Mouse (Mus musculus) ES-Bruce4 (cell line): ENCODE data around the gene Fyn. TPM values are rescaled to one million over a fixed set of nuclear protein-coding genes. Genes with fewer than 3 reads are reported as not detected.

Experiments used
- H3K27ac ChIP-seq: 2 replicates; pipeline ENCODE4 v1.5.1; 2012; ENCODE audit warnings: low read length, inconsistent platforms; ENCODE audit not compliant: insufficient read depth
- H3K27me3 ChIP-seq: 2 replicates; pipeline ENCODE4 v1.6.1; 2012; ENCODE audit warnings: mild to moderate bottlenecking, low read length, inconsistent platforms; ENCODE audit not compliant: control insufficient read depth, poor library complexity, insufficient read depth, severe bottlenecking
- H3K36me3 ChIP-seq: 2 replicates; pipeline ENCODE4 v1.6.1; 2012; ENCODE audit warnings: inconsistent platforms, mild to moderate bottlenecking, low read length, moderate library complexity; ENCODE audit not compliant: control insufficient read depth, poor library complexity, insufficient read depth, severe bottlenecking
- H3K4me1 ChIP-seq: one replicate; pipeline ENCODE4 v1.8.1; 2011; ENCODE audit warnings: low read length; ENCODE audit not compliant: control insufficient read depth, insufficient read depth
- H3K4me3 ChIP-seq: 2 replicates; pipeline ENCODE4 v1.5.1; 2011; ENCODE audit warnings: low read depth, mild to moderate bottlenecking, low read length
- H3K9ac ChIP-seq: 2 replicates; pipeline ENCODE4 v1.6.1; 2012; ENCODE audit warnings: low read depth, mild to moderate bottlenecking, inconsistent platforms; ENCODE audit not compliant: poor library complexity, severe bottlenecking
- H3K9me3 ChIP-seq: replicated peaks from 2 replicates; pipeline ENCODE4 v1.6.1; 2012; ENCODE audit warnings: mild to moderate bottlenecking, low read length, inconsistent platforms; ENCODE audit not compliant: control insufficient read depth, poor library complexity, insufficient read depth, severe bottlenecking
- CTCF ChIP-seq: IDR thresholded peaks from one replicate; pipeline ENCODE4 v1.8.1; 2011; ENCODE audit warnings: low read depth, low read length
- EP300 ChIP-seq: IDR thresholded peaks from 2 replicates; pipeline ENCODE4 v1.6.1; 2011; ENCODE audit warnings: low read depth, low read length; ENCODE audit not compliant: insufficient read depth
- POLR2A ChIP-seq: IDR thresholded peaks from one replicate; pipeline ENCODE4 v1.8.1; 2011; ENCODE audit warnings: low read length; ENCODE audit not compliant: insufficient read depth
- polyA plus RNA-seq: library from polyadenylated mRNA; stranded (reverse); fragments of >200 nt; gene quantifications from 2 replicates; pipeline ENCODE4 v1.2.4, GENCODE M21; 2011; ENCODE audit warnings: low read depth; ENCODE audit not compliant: missing spikeins, insufficient read depth, insufficient read length

The Fyn gene
- polyA plus RNA-seq, 1 experiment: 19.1 TPM

DNA sequence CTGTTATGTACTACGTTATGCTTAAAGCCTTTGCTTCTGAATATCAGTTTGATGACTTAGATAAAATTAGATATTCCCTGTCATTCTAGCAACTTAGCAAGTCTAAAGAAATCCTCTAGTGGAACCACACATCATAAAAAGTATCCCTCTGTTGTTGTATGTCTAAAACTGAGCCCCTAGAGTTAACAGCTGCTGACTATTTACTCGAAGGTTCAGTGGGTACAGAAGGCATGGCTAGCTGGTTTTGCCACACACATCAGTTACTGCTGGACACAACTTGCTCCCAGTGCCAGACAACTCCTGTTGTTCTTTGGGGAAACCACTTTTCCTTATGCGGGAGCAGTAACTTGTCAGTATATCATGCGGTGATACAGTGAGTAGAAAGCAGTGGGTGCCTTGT, 61.0 kb downstream of the Fyn start:
- H3K27me3 ChIP-seq: no peaks in the 10 kb centered on the region
- H3K27ac ChIP-seq: no peak overlapping the region
- no peak for TF ChIP-seq EP300
- TF ChIP-seq POLR2A: no peak
- no peak for TF ChIP-seq CTCF
- no peak overlapping the region for H3K4me3 ChIP-seq
- H3K4me1 ChIP-seq: no peaks in the 10 kb centered on the region
- H3K9ac ChIP-seq: no peak overlapping the region
- no peaks in the 10 kb centered on the region for H3K36me3 ChIP-seq
- H3K9me3 ChIP-seq: no peaks in the 10 kb centered on the region

DNA sequence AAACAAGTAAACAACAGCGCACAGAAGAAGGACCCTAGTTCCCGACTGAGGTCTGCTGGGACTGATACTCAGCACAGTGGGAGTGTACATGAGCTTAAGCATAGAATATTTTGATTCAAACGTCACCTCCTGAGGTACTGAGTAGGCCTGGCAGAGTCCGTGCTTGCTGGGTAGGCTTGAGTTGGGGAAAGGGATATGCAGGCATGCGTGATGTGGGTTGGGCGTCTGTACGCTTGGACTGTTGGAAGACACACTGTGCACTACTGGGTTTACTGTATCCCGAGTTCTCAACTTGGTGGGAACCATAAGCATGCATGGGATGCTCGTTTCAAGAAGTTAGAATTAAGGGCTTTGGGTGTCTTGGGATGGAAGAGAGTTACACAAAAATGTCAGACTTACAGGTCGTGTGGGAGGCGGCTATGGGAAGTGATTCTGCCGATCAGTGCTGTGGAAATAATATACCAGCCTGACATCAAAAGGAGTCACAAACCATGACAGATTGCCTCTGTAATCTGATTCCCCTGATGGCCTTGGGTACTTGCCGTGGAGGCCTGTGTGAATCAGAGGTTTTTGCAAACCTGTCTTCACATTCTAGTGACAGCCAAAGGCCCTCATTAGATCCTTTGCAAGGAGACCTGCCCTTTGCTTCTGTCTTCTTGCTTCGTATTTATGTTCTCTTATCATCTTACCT, 61.6 kb downstream of the Fyn start:
- no peaks in the 10 kb centered on the region for H3K4me1 ChIP-seq
- H3K9me3 ChIP-seq: no peaks in the 10 kb centered on the region
- no peak overlapping the region for H3K27ac ChIP-seq
- H3K36me3 ChIP-seq: no peaks in the 10 kb centered on the region
- no peak for TF ChIP-seq POLR2A
- no peak for TF ChIP-seq CTCF
- TF ChIP-seq EP300: no peak
- H3K27me3 ChIP-seq: no peaks in the 10 kb centered on the region
- no peak overlapping the region for H3K9ac ChIP-seq
- H3K4me3 ChIP-seq: no peak overlapping the region

- Histone ChIP-seq H3K9me3 (no peaks in the 10 kb centered on the region), H3K4me3 (no peak overlapping the region), H3K27ac (no peak overlapping the region), H3K36me3 (no peaks in the 10 kb centered on the region), H3K9ac (no peak overlapping the region), H3K4me1 (no peaks in the 10 kb centered on the region), H3K27me3 (no peaks in the 10 kb centered on the region)
- TF ChIP-seq EP300 (no peak), POLR2A (no peak), CTCF (no peak)
Observed at GRCm38 (mm10) chr10:39431265-39431664, 62.6 kb downstream of the Fyn start.

DNA sequence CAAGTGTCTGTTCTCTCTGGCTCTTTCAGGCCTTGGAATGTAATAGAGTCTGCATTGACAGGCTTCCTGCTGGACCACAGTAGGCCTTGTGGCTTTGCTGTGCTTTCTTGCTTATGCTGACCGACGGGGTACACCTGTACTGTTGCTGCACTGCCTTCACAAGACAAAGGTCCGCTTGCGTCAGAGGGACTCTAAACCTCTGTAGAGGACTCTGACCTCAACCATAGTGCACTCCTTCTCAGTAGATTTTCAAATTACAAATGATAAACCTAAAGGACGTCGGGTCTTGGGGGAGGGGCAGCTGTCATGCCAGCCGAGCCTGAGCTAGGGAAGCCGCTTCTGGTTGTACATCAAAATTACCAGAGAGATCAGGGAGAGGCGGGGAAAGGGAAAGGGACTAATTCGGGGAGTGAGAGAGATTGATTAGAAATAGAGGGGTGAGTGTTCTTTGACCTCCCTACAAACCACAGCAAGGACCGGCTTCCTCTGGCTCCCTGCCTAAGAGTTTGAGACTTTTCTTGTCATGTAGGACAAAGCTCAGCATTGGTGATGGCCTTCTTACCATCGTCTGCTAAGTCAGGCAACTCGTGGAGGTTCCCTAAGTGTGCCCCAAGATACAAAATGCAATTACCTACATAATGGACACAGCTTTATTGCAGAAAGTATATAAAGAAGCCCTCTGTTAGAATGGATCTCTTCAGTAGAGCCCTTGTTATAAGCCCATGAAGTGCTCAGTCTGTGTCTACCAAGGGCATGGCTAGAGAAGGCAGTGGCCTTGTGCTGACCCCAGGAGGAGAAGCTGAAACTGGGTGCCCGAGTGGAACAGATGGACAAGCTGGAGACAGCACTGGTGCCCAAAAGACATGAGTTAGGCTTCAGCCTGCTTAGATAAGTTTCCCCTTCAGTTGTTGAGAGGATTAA, 64.3 kb downstream of the Fyn start:
- Histone ChIP-seq H3K4me3 (no peak overlapping the region), H3K27ac (no peak overlapping the region)
- no peak for TF ChIP-seq CTCF
- TF ChIP-seq EP300: no peak
- TF ChIP-seq POLR2A: no peak

DNA sequence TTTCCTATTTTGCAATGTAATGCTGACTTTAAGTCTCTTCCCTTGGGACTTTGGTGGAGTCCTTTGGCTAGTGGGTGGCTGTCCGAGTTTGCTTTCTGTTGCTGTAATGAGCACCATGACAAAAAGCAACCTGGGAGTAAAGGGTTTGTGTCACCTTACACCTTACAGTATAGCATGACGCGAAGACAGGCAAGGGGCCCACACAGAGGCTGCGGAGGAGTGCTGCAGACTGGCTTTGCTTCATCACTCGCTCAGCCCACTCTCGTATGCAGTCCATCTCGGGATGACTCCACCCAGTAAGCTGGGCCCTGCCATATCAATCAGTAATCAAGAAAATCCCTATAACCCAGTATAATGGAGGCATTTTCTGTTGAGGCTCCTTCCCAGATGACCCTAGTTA, 65.2 kb downstream of the Fyn start:
- Histone ChIP-seq H3K27me3 (no peaks in the 10 kb centered on the region), H3K36me3 (no peaks in the 10 kb centered on the region), H3K4me1 (no peaks in the 10 kb centered on the region), H3K9ac (no peak overlapping the region), H3K27ac (no peak overlapping the region), H3K9me3 (no peaks in the 10 kb centered on the region), H3K4me3 (no peak overlapping the region)
- TF ChIP-seq POLR2A (no peak), CTCF (no peak), EP300 (no peak)

More for the DNA sequence above, 64.3 kb downstream of the Fyn start:
- H3K4me1 ChIP-seq: no peaks in the 10 kb centered on the region
- no peaks in the 10 kb centered on the region for H3K27me3 ChIP-seq
- H3K9me3 ChIP-seq: no peaks in the 10 kb centered on the region
- H3K9ac ChIP-seq: no peak overlapping the region
- no peaks in the 10 kb centered on the region for H3K36me3 ChIP-seq
